Mouse (Mus musculus) olfactory bulb, adult 2 months (tissue): ENCODE data around the gene Fgf9.

Experiments
- CTCF ChIP-seq: fragments of 200-500 bp; IDR thresholded peaks from 2 replicates; pipeline ENCODE4 v1.5.1; 2012; ENCODE audit warnings: low read depth, mild to moderate bottlenecking, low read length, moderate library complexity; ENCODE audit not compliant: insufficient read depth
- POLR2A ChIP-seq: fragments of 200-500 bp; IDR thresholded peaks from 2 replicates; pipeline ENCODE4 v1.6.1; 2012; ENCODE audit warnings: mild to moderate bottlenecking, low read depth, low read length, moderate library complexity; ENCODE audit not compliant: insufficient read depth

DNA sequence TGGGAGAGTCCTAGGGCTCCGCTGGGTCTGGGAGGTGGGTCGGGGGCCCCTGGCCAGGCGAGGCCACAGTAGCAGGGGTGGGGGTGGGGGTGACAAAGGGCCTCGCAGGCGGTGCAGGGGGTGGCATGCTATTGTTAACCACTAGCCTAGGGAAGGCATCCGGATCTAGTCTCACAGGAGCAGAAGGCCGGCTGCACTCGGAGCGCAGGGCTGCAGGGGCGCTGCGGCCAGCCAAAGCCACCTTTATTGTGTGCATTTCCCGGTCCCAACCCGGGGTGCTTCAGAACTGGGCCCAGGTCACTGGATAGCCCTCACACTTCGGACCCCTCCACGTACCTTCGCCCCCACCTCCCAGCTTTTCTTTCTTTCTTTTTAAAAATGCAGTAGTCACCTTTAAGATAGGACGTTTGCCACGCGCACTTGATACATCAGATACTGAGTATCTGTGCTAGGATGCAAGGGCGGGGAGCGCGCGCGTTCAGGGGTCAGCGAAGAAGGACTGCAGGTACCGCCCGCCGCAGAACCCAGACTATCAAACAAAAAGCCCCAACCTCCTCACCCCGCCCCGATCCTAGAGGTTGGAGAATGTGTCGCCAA, 5.2 kb downstream of the Fgf9 start:
- no peak for TF ChIP-seq CTCF
- TF ChIP-seq POLR2A, result 0 out of 2 replicates have a peak, but pooled peaks have one; percentile 24
